Mouse (Mus musculus): ENCODE measurements at regions not wholly inside any gene's neighbourhood (a gene's known extent, or its start where the extent isn't known, plus 50 kb on each side); places are given as distances from the start of the nearest gene placed in this dataset.
A peak's percentile ranks its signal among the peaks of the same experiment; 100 is the strongest.

DNA sequence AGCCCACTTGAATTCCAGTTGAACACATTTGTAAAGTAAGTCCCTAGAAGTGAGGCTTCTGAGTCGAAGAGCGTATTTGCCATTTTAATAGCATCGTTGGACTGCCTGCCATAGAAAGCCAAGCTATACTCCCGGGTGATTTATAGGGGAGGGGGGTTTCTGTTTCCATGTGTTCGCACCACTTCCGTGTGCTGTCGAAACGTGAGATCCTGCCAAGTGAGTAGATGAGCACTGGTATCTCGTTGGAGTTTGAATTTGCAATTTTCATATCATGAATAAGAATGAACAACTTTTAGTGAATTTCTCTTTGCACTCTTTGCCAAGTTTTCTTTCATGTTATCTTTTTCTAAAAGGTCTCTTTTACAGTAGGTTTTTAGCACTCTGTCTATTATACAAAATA is 128.7 kb downstream of the Tle3 start:
- DNase-seq (ENCODE audit: low read depth), result no peak

GRCm38 (mm10) chr9:61492896-61493295 is 120.7 kb downstream of the Tle3 start:
- no peak for DNase-seq (ENCODE audit: low read depth)

DNA sequence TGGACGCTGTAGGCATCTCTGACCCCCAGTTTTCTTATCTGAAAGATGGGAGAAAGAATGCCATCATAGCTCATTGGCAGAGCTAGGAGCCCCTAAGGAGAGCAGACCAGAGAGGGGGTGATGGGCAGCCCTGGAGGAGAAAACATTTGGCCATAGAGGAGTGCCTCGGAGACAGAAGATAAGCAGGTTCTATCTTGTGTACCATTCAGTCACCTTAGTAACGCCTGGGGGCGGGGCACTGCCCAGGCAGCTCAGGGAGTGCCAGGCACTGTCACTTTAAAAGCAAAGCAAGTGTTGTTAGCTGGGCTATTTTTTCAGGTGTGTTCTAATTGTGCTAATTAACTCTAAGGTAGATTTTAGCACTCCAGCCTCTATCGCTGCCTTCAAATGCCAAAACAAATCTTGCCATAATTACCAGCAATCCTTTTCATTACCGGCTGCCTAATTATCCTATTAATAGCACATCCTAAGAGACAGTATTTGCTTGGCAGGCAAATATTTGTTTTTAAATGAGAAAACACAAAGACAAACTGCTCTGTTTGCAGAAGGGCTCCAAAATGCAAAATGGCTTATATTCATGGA is 119.1 kb downstream of the Tle3 start:
- no peak for DNase-seq (ENCODE audit: low read depth)

GRCm38 (mm10) chr9:61489983-61490382 is 117.8 kb downstream of the Tle3 start:
- no peak for DNase-seq (ENCODE audit: low read depth)

- no peak for DNase-seq (ENCODE audit: low read depth)
Measured at GRCm38 (mm10) chr9:61489147-61489546, 117.0 kb downstream of the Tle3 start.

DNA sequence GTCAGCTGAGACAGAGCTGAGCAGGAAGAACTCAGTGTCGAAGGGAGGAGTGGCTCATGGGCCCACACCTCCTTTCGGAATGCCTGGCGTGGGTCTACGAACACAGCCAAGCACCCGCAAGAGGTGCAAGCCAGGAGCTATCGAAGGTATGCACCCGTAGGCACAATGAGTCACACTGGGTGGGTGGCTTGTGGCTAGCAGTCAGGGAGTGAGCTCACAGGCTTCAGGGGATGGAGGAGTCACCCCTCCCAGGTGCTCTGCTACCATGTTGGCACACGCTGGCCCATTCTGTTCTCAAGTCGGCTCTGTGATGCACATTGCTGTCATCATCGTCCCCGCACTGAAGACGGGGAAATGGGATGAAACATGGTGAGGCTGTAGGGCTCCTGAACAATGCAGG is 115.7 kb downstream of the Tle3 start:
- DNase-seq (ENCODE audit: low read depth), result no peak

GRCm38 (mm10) chr9:61487146-61487545 is 115.0 kb downstream of the Tle3 start:
- no peak for DNase-seq (ENCODE audit: low read depth)

GRCm38 (mm10) chr9:61484391-61484790 is 112.2 kb downstream of the Tle3 start:
- DNase-seq (ENCODE audit: low read depth), result peak; percentile 17

DNA sequence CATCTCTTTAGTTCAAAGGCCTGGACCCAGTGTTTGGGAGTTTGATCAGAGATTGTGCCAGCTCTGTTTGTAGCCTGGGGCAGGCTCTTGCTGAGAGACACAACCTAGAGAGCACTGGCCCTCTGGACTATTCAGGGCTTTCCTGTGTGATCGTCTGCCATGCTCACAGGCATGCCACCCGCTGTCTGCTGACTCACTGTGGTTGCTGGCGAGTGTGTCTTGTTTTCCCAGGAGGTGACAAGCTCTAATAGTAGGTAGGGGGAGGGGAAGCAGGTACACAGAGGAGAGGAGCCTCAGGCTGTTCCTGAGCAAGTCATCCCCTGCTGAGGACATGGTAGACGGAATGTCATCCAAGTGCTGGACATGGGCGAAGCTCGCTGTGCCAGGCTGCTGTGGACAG is 107.5 kb downstream of the Tle3 start:
- no peak for DNase-seq (ENCODE audit: low read depth)

DNA sequence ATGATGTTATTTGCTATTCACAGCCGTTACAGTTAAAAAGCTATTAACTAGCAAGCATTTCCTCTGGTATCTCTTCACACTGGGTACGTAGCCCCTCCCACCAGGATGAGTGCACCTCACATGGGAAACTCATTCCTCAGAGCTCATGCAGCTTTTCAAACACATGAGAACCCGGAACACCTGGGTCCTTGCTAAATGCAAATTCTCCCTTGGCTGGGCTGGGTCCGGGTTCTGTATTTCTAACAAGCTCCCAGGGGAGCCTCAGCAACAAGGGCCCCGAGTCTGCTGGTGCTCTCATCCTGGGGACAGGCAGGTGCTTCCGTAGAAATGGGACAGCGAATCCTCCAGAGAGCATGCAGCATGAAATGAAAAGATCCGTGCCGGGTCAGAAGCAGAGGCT is 106.7 kb downstream of the Tle3 start:
- DNase-seq (ENCODE audit: low read depth), result no peak

DNA sequence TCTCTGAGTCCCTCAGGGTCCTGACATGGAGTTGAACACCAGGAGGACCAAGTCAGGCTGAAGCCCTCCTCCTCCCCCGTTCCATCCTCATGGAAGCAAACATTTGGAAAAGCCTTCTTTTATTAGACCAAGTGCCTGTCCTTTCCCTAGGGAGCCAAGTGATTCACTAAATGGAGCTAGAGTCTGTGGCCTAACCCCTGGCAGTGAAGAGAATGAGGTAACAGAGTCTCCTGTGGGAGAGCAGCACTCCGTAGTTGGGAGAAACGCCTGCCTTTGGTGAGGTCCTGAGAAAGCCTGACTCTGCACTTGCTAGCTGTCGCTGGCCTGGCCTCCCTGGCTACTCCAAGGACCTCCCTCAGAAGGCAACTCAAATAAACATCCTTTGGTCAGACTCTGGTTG is 104.2 kb downstream of the Tle3 start:
- no peak for DNase-seq (ENCODE audit: low read depth)

DNA sequence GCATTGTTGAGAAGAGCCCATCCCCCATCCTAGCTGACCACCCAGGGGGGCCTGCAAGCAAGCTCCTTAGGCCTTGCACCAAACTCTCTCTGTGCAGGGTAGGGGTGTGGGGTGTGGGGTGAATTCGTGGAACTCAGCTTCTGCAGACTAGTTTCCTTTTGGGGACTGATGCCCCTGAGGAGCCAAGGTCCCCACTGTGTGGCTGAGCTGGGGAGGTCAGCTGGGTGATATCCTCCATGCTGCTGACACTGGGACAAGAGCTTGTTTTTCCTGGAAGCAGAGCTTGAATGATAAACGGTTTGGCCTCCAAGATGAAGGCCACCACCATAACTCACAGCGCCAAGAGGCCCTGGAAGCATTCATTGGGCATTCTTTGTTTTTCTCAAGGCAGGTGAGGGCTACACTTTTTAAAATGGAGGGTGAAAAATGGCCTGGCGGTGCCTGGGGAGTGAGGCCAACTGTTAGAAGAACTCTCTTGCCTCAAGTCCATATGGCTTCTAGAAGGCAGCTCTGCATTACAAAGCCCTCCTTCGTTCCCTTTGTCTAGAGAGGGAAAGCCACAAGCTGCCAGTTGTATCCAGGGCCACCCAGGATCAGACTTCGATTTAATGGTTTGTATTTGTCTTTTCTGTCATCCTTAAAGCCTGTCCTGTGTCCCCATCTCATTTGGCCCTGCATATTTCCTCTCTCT is 98.8 kb downstream of the Tle3 start:
- DNase-seq (ENCODE audit: low read depth), result no peak

GRCm38 (mm10) chr9:61468897-61469509 is 96.8 kb downstream of the Tle3 start:
- no peak for DNase-seq (ENCODE audit: low read depth)

DNA sequence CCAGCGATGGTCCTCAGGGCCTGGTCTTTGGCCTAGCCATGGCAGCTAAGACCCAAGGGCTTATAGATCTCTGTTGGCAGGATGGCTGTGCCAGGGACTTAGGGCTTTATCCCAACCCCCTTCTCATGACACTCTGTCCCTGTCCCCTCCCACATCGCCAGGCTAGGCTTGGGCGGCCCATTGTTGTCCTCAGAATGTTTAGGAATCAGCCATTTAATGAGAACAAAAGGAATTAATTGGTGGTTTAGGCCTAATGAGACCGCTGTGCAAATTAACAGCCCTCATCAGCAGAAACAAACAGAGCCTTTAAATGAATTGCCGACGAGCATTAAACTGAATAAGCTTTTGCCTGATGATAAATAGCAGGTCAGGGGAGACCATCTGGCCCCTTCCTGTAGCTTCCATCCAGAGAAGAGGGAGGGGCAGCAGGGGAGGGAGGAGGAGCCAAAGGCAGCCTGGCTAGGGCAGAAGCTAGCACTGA is 96.2 kb downstream of the Tle3 start:
- no peak for DNase-seq (ENCODE audit: low read depth)
